Mouse (Mus musculus) forebrain, embryonic 10.5 days (tissue): ENCODE results near the gene Timp3. TPM values are rescaled to one million over a fixed set of nuclear protein-coding genes. Genes with fewer than 3 reads are reported as not detected.

ENCODE experiments used
- DNase-seq: peaks from one replicate; pipeline ENCODE4 v3.0.0-alpha.2; 2017; ENCODE audit warnings: low spot score; ENCODE audit errors: extremely low spot score
- H3K27ac ChIP-seq: fragments of 300-500 bp; sonication (generic); 2 replicates; pipeline ENCODE4 v1.5.1; 2016; ENCODE audit warnings: mild to moderate bottlenecking
- H3K27me3 ChIP-seq: fragments of 300-500 bp; sonication (generic); 2 replicates; pipeline ENCODE4 v1.6.1; 2016; ENCODE audit warnings: mild to moderate bottlenecking; ENCODE audit not compliant: poor library complexity, severe bottlenecking
- H3K36me3 ChIP-seq: fragments of 300-500 bp; sonication (generic); replicated peaks from 2 replicates; pipeline ENCODE4 v1.6.1; 2016; ENCODE audit warnings: mild to moderate bottlenecking, moderate library complexity
- H3K4me1 ChIP-seq: fragments of 300-500 bp; sonication (generic); 2 replicates; pipeline ENCODE4 v1.6.1; 2016
- H3K4me3 ChIP-seq: fragments of 300-500 bp; sonication (generic); 2 replicates; pipeline ENCODE4 v1.5.1; 2016; ENCODE audit warnings: mild to moderate bottlenecking, moderate library complexity
- H3K9me3 ChIP-seq: fragments of 300-500 bp; sonication (generic); 2 replicates; pipeline ENCODE4 v1.6.1; 2016; ENCODE audit warnings: mild to moderate bottlenecking, moderate library complexity
- WGBS: fragments of 180-500 bp; shearing (Covaris S2); methylation state at CpG from one replicate; pipeline ENCODE4 v1.1.7; 2016; 5-methylcytosine and 5-hydroxymethylcytosine counted together
- polyA plus RNA-seq: library from polyadenylated mRNA; unstranded; fragments of >200 nt; fragmentation: Nextera tagmentation; extraction: Ambion mirVana; gene quantifications from 2 replicates; pipeline ENCODE4 v1.2.1, GENCODE M21; 2016

Gene Timp3
- polyA plus RNA-seq, 1 experiment from 2014 or later: 22.1 TPM

- Histone ChIP-seq H3K4me3 (no peak overlapping the region), H3K4me1 (peaks cover 32% of the 10 kb centered on the region), H3K27ac (no peak overlapping the region), H3K9me3 (no peaks in the 10 kb centered on the region), H3K27me3 (no peaks in the 10 kb centered on the region), H3K36me3 (peaks cover 15% of the 10 kb centered on the region)
- 90% methylated on average over 9 of the region's 9 CpGs for WGBS
- no peak for DNase-seq
These were observed 45.5 kb downstream of the Timp3 start for GRCm38 (mm10) chr10:86345645-86346044.

DNA sequence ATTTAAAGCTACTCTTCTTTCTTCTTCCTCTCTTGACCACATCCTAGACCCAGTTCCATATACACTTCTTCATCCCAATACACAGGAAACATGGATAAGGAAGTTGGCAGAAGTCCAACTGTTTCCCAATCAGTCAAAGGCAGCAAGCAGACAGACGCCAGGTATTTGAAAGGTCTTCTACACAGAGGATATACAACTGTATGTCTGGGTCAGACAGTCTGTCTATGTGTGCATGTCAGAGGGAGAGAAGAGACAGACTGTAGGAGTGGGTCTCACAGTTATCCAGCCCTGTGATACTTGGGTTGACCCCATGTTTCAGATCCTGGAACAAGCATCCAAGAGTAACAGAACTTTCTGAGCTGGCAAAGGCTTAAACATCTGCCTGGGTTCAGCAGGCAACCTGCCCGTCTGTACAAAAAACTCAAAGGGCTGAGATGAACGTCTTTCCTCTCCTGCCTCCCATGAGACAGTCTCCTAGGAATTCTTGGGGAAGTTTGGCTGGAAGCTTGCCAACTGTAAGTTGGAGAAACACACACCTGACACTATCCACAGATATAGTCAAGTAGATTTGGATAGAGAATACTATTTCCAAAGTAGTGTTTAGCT lies 46.2 kb downstream of the Timp3 start:
- Histone ChIP-seq H3K4me1 (peaks cover 26% of the 10 kb centered on the region), H3K4me3 (no peak overlapping the region), H3K9me3 (no peaks in the 10 kb centered on the region), H3K27ac (no peak overlapping the region), H3K36me3 (peaks cover 15% of the 10 kb centered on the region), H3K27me3 (no peaks in the 10 kb centered on the region)
- no peak for DNase-seq
- WGBS: 85% methylated on average over 3 of the region's 3 CpGs

DNA sequence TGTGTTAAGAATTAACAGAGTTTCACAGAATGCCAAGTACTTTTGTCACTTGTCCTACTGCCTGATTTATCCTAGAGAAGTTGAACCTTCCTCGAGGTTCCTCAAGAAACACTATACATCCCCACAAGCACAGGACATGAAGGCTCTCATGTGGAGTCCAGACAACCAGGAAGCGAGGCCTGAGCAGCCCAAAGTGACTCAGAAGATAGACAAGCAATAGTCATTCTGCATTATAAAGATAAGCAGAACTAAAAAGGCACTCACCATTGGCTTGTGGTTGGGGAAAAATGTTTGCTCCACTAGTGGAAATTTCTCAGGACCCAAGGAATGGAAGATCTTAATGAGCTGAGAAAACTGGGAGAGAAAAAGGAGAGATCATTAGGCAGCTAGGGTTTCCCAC lies 51.1 kb downstream of the Timp3 start:
- WGBS: 90% methylated on average over 2 of the region's 2 CpGs
- no peaks in the 10 kb centered on the region for H3K9me3 ChIP-seq

GRCm38 (mm10) chr10:86352521-86352920 lies 52.3 kb downstream of the Timp3 start:
- Histone ChIP-seq H3K27me3 (no peaks in the 10 kb centered on the region), H3K36me3 (no peaks in the 10 kb centered on the region), H3K4me1 (no peaks in the 10 kb centered on the region), H3K4me3 (no peak overlapping the region), H3K27ac (no peak overlapping the region), H3K9me3 (no peaks in the 10 kb centered on the region)
- 94% methylated on average over 3 of the region's 3 CpGs for WGBS
- DNase-seq: no peak

More for the DNA sequence above, 51.1 kb downstream of the Timp3 start:
- Histone ChIP-seq H3K4me3 (no peak overlapping the region), H3K4me1 (no peaks in the 10 kb centered on the region), H3K27ac (no peak overlapping the region), H3K27me3 (no peaks in the 10 kb centered on the region), H3K36me3 (peaks cover 2% of the 10 kb centered on the region; the same call in 1 of the 2 replicates)
- DNase-seq: no peak

GRCm38 (mm10) chr10:86356819-86357563 lies 56.8 kb downstream of the Timp3 start:
- peaks cover 12% of the 10 kb centered on the region; the same call in 1 of the 2 replicates for H3K4me1 ChIP-seq
- no peak overlapping the region for H3K27ac ChIP-seq
- no peaks in the 10 kb centered on the region for H3K9me3 ChIP-seq
- 58% methylated on average over 5 of the region's 5 CpGs for WGBS
- DNase-seq: no peak
- H3K36me3 ChIP-seq: no peaks in the 10 kb centered on the region
- H3K4me3 ChIP-seq: no peak overlapping the region
- no peaks in the 10 kb centered on the region for H3K27me3 ChIP-seq

- H3K9me3 ChIP-seq: no peaks in the 10 kb centered on the region
- no peak overlapping the region for H3K27ac ChIP-seq
- no peaks in the 10 kb centered on the region for H3K27me3 ChIP-seq
- H3K4me3 ChIP-seq: no peak overlapping the region
- no peaks in the 10 kb centered on the region for H3K36me3 ChIP-seq
- H3K4me1 ChIP-seq: peaks cover 12% of the 10 kb centered on the region
- no peak for DNase-seq
- 87% methylated on average over 7 of the region's 7 CpGs for WGBS
These were observed 58.3 kb downstream of the Timp3 start for GRCm38 (mm10) chr10:86358307-86358975.

GRCm38 (mm10) chr10:86359208-86359607 lies 59.0 kb downstream of the Timp3 start:
- H3K27me3 ChIP-seq: no peaks in the 10 kb centered on the region
- WGBS: 82% methylated on average over 2 of the region's 2 CpGs
- no peak for DNase-seq
- H3K36me3 ChIP-seq: no peaks in the 10 kb centered on the region
- no peak overlapping the region for H3K27ac ChIP-seq
- no peak overlapping the region for H3K4me3 ChIP-seq
- peaks cover 16% of the 10 kb centered on the region for H3K4me1 ChIP-seq
- no peaks in the 10 kb centered on the region for H3K9me3 ChIP-seq

DNA sequence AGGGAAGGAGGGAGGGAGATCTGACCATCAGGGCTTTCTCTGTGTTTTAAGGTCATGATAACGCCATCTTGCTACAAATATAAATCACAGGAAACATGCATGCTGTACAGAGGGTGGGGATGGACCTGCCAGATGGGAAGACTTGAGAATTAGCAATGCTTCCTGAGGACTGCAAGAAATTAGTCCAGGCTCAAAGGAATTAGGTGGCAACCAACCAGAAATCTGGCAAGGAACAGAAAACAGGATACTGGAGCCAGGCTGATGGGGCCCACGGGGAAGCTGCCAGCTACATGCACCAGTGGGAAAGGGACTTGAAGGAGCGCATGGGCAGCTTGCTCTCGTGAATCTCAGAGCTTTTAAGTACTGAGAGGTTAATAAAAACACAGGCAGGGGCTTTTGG lies 59.5 kb downstream of the Timp3 start:
- H3K4me3 ChIP-seq: no peak overlapping the region
- peaks cover 16% of the 10 kb centered on the region for H3K4me1 ChIP-seq
- no peaks in the 10 kb centered on the region for H3K9me3 ChIP-seq
- no peak overlapping the region for H3K27ac ChIP-seq
- DNase-seq: no peak
- no peaks in the 10 kb centered on the region for H3K36me3 ChIP-seq
- H3K27me3 ChIP-seq: no peaks in the 10 kb centered on the region
- 77% methylated on average over 4 of the region's 4 CpGs for WGBS

GRCm38 (mm10) chr10:86363669-86364309 lies 63.6 kb downstream of the Timp3 start:
- no peak for DNase-seq
- H3K36me3 ChIP-seq: no peaks in the 10 kb centered on the region
- WGBS: 88% methylated on average over 8 of the region's 8 CpGs

DNA sequence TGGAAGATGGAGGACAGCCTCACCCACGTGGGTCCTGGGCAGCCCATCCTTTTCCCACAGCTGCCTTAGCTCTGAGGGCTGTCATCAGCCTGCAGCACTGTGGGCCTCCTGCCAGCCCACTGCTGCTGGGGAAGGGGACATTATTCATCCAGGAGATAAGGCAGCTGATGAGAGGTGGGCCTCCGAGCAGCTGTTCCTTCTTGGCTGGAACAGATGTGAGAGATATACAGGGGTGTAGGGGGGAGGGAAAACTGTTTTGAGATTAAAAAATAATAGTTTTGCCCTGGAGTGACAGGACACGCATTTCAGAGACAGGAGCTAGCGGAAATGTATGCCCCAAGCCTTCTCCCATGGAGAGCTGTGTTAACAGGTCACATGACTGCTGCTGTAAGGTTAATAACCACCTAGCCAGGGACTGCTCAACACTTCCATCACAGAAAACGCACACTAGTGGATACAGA lies 65.5 kb downstream of the Timp3 start:
- Histone ChIP-seq H3K36me3 (no peaks in the 10 kb centered on the region), H3K9me3 (no peaks in the 10 kb centered on the region), H3K27ac (no peak overlapping the region), H3K4me1 (peaks cover 9% of the 10 kb centered on the region), H3K4me3 (no peak overlapping the region), H3K27me3 (no peaks in the 10 kb centered on the region)
- DNase-seq: no peak
- WGBS: 83% methylated on average over 5 of the region's 5 CpGs

More at GRCm38 (mm10) chr10:86363669-86364309, 63.6 kb downstream of the Timp3 start:
- no peak overlapping the region for H3K4me3 ChIP-seq
- no peaks in the 10 kb centered on the region for H3K27me3 ChIP-seq
- H3K4me1 ChIP-seq: peaks cover 19% of the 10 kb centered on the region
- H3K9me3 ChIP-seq: no peaks in the 10 kb centered on the region
- no peak overlapping the region for H3K27ac ChIP-seq

- H3K4me3 ChIP-seq: no peak overlapping the region
- DNase-seq: no peak
- 81% methylated on average over 4 of the region's 4 CpGs for WGBS
- H3K27me3 ChIP-seq: no peaks in the 10 kb centered on the region
- H3K36me3 ChIP-seq: no peaks in the 10 kb centered on the region
- no peak overlapping the region; the same call in 1 of the 2 replicates for H3K27ac ChIP-seq
- H3K9me3 ChIP-seq: no peaks in the 10 kb centered on the region
- peaks cover 9% of the 10 kb centered on the region for H3K4me1 ChIP-seq
These were observed 67.2 kb downstream of the Timp3 start for GRCm38 (mm10) chr10:86367346-86367745.

GRCm38 (mm10) chr10:86368811-86369210 lies 68.6 kb downstream of the Timp3 start:
- no peaks in the 10 kb centered on the region for H3K9me3 ChIP-seq
- no peaks in the 10 kb centered on the region for H3K27me3 ChIP-seq
- no peak overlapping the region for H3K27ac ChIP-seq
- H3K36me3 ChIP-seq: no peaks in the 10 kb centered on the region
- WGBS: 95% methylated on average over 12 of the region's 12 CpGs
- no peak for DNase-seq
- no peak overlapping the region for H3K4me3 ChIP-seq
- peaks cover 5% of the 10 kb centered on the region; the same call in 1 of the 2 replicates for H3K4me1 ChIP-seq
